Mouse (Mus musculus): ENCODE data around the gene Tdg. TPM values are rescaled to one million over a fixed set of nuclear protein-coding genes. Genes with fewer than 3 reads are reported as not detected.

Gene Tdg
- polyA plus RNA-seq, 1 experiment from 2014 or later, result 123 TPM

DNA sequence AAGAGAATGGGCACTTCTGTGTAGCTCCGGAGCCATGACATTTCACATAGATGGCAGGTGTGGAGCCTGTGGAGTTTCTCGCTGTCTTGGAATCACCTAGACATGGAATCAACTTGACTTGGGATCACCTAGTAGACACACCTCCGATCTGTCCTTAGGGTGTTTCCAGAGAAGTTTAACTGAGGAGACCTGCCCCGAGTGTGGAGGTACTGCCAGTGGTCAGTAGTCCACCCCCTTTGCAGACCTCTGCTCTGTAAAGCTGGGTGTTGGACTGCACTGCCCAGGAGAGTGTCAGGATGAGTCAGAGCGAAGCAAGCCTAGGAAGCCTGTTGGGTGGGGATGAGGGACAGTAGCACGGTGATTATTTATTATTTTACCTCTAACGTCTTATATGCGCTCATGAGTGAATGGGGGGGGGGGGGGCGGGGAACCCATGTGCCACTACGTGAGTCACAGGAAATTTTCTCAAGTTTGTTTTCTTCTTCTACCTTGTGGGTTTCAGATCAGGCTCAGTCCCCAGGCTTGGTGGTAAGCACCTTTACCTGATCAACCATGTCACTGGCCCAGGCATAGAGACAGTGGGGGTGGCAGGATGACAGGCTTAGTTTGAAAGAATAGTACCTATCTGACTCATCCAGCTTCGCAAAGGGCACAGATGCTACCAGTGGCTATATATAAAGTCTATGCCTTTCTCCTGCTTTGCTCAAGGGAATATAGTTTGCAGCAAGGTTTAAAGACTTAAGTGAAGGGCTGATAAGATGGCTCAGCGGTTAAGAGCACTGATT is 3.1 kb downstream of the Tdg start:
- Histone ChIP-seq H3K4me1 (ENCODE audit: control insufficient read depth, insufficient read depth, low read depth, low read length) (peaks cover 14% of the 10 kb centered on the region), H3K36me3 (ENCODE audit: control insufficient read depth, insufficient read depth, low read length) (peaks cover 6% of the 10 kb centered on the region), H3K27me3 (replicated peaks; ENCODE audit: control insufficient read depth, insufficient read depth, low read length) (no peaks in the 10 kb centered on the region), H3K9ac (ENCODE audit: low read depth, low read length) (no peak overlapping the region), H3K4me3 (ENCODE audit: low read length) (no peak overlapping the region), H3K4me2 (ENCODE audit: low read length) (no peak overlapping the region), H3K27ac (ENCODE audit: low read depth, low read length) (no peak overlapping the region), H3K9me3 (ENCODE audit: control insufficient read depth, low read length) (no peaks in the 10 kb centered on the region)
- ATAC-seq, result no peak
- WGBS, result 96% methylated on average over 12 of the region's 12 CpGs

- WGBS, result 99% methylated on average over 7 of the region's 7 CpGs
- Histone ChIP-seq H3K9me3 (ENCODE audit: control insufficient read depth, low read length) (no peaks in the 10 kb centered on the region), H3K27ac (ENCODE audit: low read depth, low read length) (no peak overlapping the region), H3K4me1 (ENCODE audit: control insufficient read depth, insufficient read depth, low read depth, low read length) (peaks cover 14% of the 10 kb centered on the region), H3K36me3 (ENCODE audit: control insufficient read depth, insufficient read depth, low read length) (peaks cover 13% of the 10 kb centered on the region), H3K4me3 (ENCODE audit: low read length) (no peak overlapping the region), H3K4me2 (ENCODE audit: low read length) (no peak overlapping the region), H3K27me3 (replicated peaks; ENCODE audit: control insufficient read depth, insufficient read depth, low read length) (no peaks in the 10 kb centered on the region), H3K9ac (ENCODE audit: low read depth, low read length) (no peak overlapping the region)
- ATAC-seq, result no peak
These were observed 4.7 kb downstream of the Tdg start for GRCm38 (mm10) chr10:82634348-82634747.

DNA sequence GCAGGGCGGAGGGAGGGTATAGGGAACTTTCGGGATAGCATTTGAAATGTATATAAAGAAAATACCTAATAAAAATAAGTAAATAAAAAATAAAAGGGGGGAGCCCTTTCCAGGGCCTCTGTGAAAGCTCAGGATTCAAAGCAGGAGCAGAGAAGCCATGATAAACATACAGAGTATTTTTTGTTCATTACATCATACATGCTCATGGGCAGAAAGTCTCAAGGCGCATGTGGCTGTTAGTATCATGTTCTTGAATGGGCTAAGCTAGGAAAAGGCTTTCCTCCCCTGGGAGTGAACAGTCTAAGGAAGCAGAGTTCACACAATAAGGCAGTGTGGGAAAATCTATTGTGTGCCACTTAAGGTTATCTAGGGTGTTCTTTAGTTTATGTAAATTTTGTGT is 6.7 kb downstream of the Tdg start:
- no peak for ATAC-seq
- no peak overlapping the region for H3K4me2 ChIP-seq (ENCODE audit: low read length)
- H3K27ac ChIP-seq (ENCODE audit: low read depth, low read length), result no peak overlapping the region
- over 99% methylated on average over 3 of the region's 3 CpGs for WGBS
- H3K9ac ChIP-seq (ENCODE audit: low read depth, low read length), result no peak overlapping the region
- peaks cover 16% of the 10 kb centered on the region for H3K36me3 ChIP-seq (ENCODE audit: control insufficient read depth, insufficient read depth, low read length)
- H3K27me3 ChIP-seq (replicated peaks; ENCODE audit: control insufficient read depth, insufficient read depth, low read length), result no peaks in the 10 kb centered on the region
- H3K4me3 ChIP-seq (ENCODE audit: low read length), result no peak overlapping the region
- H3K9me3 ChIP-seq (ENCODE audit: control insufficient read depth, low read length), result no peaks in the 10 kb centered on the region
- peaks cover 5% of the 10 kb centered on the region for H3K4me1 ChIP-seq (ENCODE audit: control insufficient read depth, insufficient read depth, low read depth, low read length)

DNA sequence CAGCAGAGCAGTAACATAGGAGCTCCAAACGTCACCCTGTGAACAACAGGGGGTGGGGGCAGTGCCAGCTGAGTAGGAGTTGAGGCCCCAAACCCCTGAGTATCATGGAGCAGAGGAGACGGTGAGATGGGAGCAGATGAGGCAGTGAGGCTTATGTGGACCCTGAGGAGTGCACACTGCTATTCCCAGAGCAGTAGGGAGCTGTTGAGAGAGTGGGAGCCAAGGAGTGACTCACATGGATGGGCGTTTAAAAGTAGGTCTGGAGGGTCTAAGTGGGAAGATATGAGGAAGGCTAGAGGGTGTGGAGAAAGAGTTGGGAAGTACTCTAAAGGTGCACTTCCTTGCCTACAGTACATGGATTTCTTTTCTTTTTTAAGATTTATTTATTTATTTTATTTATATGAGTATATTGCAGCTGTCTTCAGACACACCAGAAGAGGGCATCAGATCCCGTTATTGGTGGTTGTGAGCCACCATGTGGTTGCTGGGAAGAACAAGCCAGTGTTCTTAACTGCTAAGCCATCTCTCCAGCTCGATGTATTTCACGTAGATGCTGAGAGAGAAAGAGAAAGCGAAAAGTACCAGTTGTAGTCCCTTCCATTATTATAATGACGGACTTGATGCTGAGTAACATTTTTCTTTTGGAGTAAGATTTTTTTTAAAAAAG is 9.5 kb downstream of the Tdg start:
- no peak overlapping the region for H3K4me2 ChIP-seq (ENCODE audit: low read length)
- H3K4me3 ChIP-seq (ENCODE audit: low read length), result no peak overlapping the region
- H3K36me3 ChIP-seq (ENCODE audit: control insufficient read depth, insufficient read depth, low read length), result peaks cover 20% of the 10 kb centered on the region
- H3K9me3 ChIP-seq (ENCODE audit: control insufficient read depth, low read length), result no peaks in the 10 kb centered on the region
- ATAC-seq, result no peak
- H3K9ac ChIP-seq (ENCODE audit: low read depth, low read length), result no peak overlapping the region
- no peaks in the 10 kb centered on the region for H3K27me3 ChIP-seq (replicated peaks; ENCODE audit: control insufficient read depth, insufficient read depth, low read length)
- 87% methylated on average over 8 of the region's 8 CpGs for WGBS
- no peaks in the 10 kb centered on the region for H3K4me1 ChIP-seq (ENCODE audit: control insufficient read depth, insufficient read depth, low read depth, low read length)
- H3K27ac ChIP-seq (ENCODE audit: low read depth, low read length), result no peak overlapping the region

GRCm38 (mm10) chr10:82641481-82641880 is 11.9 kb downstream of the Tdg start:
- Histone ChIP-seq H3K27me3 (replicated peaks; ENCODE audit: control insufficient read depth, insufficient read depth, low read length) (no peaks in the 10 kb centered on the region), H3K4me2 (ENCODE audit: low read length) (no peak overlapping the region), H3K4me1 (ENCODE audit: control insufficient read depth, insufficient read depth, low read depth, low read length) (no peaks in the 10 kb centered on the region), H3K9me3 (ENCODE audit: control insufficient read depth, low read length) (no peaks in the 10 kb centered on the region), H3K36me3 (ENCODE audit: control insufficient read depth, insufficient read depth, low read length) (peaks cover 31% of the 10 kb centered on the region), H3K9ac (ENCODE audit: low read depth, low read length) (no peak overlapping the region), H3K27ac (ENCODE audit: low read depth, low read length) (no peak overlapping the region), H3K4me3 (ENCODE audit: low read length) (no peak overlapping the region)
- WGBS, result 93% methylated on average over 9 of the region's 9 CpGs
- ATAC-seq, result no peak

- peaks cover 32% of the 10 kb centered on the region for H3K36me3 ChIP-seq (ENCODE audit: control insufficient read depth, insufficient read depth, low read length)
These were observed 16.5 kb downstream of the Tdg start for GRCm38 (mm10) chr10:82646083-82646482.

DNA sequence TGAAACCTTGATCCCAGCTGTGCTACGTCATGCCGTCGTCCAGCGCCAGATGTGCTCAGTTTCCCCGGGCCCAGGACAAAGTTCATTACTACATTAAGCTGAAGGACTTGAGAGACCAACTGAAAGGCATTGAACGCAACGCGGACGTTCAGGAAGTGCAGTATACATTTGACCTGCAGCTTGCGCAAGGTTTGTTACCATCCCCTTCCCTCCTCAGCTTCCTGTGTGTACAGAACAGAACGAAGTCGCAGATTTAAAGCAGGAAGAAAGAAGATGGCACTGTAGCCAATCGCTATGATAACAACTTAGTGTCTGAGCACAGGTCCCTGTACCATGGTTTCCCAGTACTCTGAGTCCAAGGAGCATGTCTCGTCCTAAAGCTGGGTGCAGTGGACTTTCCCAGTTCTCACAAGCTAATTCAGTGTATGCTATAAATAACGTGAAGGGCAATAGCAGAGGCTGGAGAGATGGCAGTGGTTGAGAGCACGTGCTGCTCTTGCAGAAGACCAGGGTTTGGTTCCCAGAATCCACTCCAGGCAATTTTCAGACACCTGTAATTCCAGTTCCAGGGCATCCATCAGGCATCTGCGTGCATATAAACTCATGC is 17.7 kb downstream of the Tdg start:
- peaks cover 26% of the 10 kb centered on the region for H3K36me3 ChIP-seq (ENCODE audit: control insufficient read depth, insufficient read depth, low read length)
- H3K9ac ChIP-seq (ENCODE audit: low read depth, low read length), result no peak overlapping the region
- H3K4me1 ChIP-seq (ENCODE audit: control insufficient read depth, insufficient read depth, low read depth, low read length), result no peaks in the 10 kb centered on the region
- H3K4me2 ChIP-seq (ENCODE audit: low read length), result no peak overlapping the region
- ATAC-seq, result no peak
- no peak overlapping the region for H3K27ac ChIP-seq (ENCODE audit: low read depth, low read length)
- no peaks in the 10 kb centered on the region for H3K9me3 ChIP-seq (ENCODE audit: control insufficient read depth, low read length)
- no peak overlapping the region for H3K4me3 ChIP-seq (ENCODE audit: low read length)
- WGBS, result 94% methylated on average over 17 of the region's 17 CpGs
- H3K27me3 ChIP-seq (replicated peaks; ENCODE audit: control insufficient read depth, insufficient read depth, low read length), result no peaks in the 10 kb centered on the region

More at GRCm38 (mm10) chr10:82646083-82646482, 16.5 kb downstream of the Tdg start:
- Histone ChIP-seq H3K4me2 (ENCODE audit: low read length) (no peak overlapping the region), H3K9me3 (ENCODE audit: control insufficient read depth, low read length) (no peaks in the 10 kb centered on the region), H3K4me1 (ENCODE audit: control insufficient read depth, insufficient read depth, low read depth, low read length) (no peaks in the 10 kb centered on the region), H3K27me3 (replicated peaks; ENCODE audit: control insufficient read depth, insufficient read depth, low read length) (no peaks in the 10 kb centered on the region), H3K27ac (ENCODE audit: low read depth, low read length) (no peak overlapping the region), H3K9ac (ENCODE audit: low read depth, low read length) (no peak overlapping the region), H3K4me3 (ENCODE audit: low read length) (no peak overlapping the region)
- 0 out of 2 replicates have a peak, but pooled peaks have one; percentile 27 for ATAC-seq
- 94% methylated on average over 8 of the region's 8 CpGs for WGBS

DNA sequence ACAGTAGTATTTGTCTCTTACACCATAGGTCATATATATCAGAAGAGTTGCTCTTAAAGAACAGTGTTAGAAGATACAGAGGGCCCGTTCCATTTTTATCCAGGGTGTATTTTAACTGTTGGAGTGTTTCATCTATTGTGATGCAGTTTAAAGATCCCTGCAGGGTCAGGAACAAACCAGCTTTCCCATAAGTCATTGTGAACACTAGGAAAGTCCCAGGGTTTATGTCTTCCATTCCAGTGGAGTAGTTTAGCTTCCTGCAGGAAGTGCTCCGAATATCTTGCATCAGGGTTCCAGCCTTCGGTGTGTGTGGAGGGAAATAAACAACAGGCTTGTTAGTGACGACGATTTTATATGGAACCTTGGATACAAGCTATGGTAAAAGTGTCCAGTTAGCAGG is 21.6 kb downstream of the Tdg start:
- H3K4me3 ChIP-seq (ENCODE audit: low read length), result no peak overlapping the region
- no peak overlapping the region for H3K4me2 ChIP-seq (ENCODE audit: low read length)
- no peaks in the 10 kb centered on the region for H3K4me1 ChIP-seq (ENCODE audit: control insufficient read depth, insufficient read depth, low read depth, low read length)
- no peak overlapping the region for H3K27ac ChIP-seq (ENCODE audit: low read depth, low read length)
- H3K27me3 ChIP-seq (replicated peaks; ENCODE audit: control insufficient read depth, insufficient read depth, low read length), result no peaks in the 10 kb centered on the region
- 86% methylated on average over 5 of the region's 5 CpGs for WGBS
- H3K9ac ChIP-seq (ENCODE audit: low read depth, low read length), result no peak overlapping the region
- no peak for ATAC-seq
- H3K9me3 ChIP-seq (ENCODE audit: control insufficient read depth, low read length), result no peaks in the 10 kb centered on the region
- peaks cover 11% of the 10 kb centered on the region for H3K36me3 ChIP-seq (ENCODE audit: control insufficient read depth, insufficient read depth, low read length)

- H3K9me3 ChIP-seq (ENCODE audit: control insufficient read depth, low read length), result no peaks in the 10 kb centered on the region
- no peak overlapping the region for H3K9ac ChIP-seq (ENCODE audit: low read depth, low read length)
- H3K27me3 ChIP-seq (replicated peaks; ENCODE audit: control insufficient read depth, insufficient read depth, low read length), result no peaks in the 10 kb centered on the region
- 73% methylated on average over 5 of the region's 5 CpGs for WGBS
- peaks cover 8% of the 10 kb centered on the region for H3K36me3 ChIP-seq (ENCODE audit: control insufficient read depth, insufficient read depth, low read length)
- no peak overlapping the region for H3K4me3 ChIP-seq (ENCODE audit: low read length)
- no peaks in the 10 kb centered on the region for H3K4me1 ChIP-seq (ENCODE audit: control insufficient read depth, insufficient read depth, low read depth, low read length)
- ATAC-seq, result no peak
- H3K27ac ChIP-seq (ENCODE audit: low read depth, low read length), result no peak overlapping the region
- no peak overlapping the region for H3K4me2 ChIP-seq (ENCODE audit: low read length)
These were observed 23.0 kb downstream of the Tdg start for GRCm38 (mm10) chr10:82652625-82653024.
